Mouse (Mus musculus): Measurements from ENCODE around the gene Adcy7. TPM values are rescaled to one million over a fixed set of nuclear protein-coding genes. Genes with fewer than 3 reads are reported as not detected.

Gene Adcy7
- polyA plus RNA-seq, 2 experiments: 20.0 to 24.7 TPM

DNA sequence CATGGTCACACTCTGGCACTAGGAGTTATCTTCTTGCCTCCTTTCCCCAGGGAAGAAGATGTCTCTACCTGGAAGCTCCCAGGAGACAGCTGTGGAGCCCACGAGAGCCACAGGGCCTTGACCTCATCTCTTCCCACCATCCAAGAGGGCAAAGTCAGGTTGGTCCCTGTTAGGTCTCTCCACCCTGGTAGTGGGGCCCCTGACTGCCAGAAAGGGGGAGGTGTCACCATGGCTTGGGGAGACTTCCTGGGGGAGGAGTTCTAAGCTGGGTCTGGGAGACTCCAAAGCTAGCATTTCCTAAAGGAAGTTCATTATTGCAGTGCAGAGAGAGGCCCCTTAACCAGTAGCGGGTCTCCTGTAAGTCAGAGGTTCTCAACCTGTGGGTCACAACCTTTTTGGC lies 22.8 kb downstream of the Adcy7 start:
- Histone ChIP-seq H3K9me3 (ENCODE audit: control insufficient read depth, low read length) (no peaks in the 10 kb centered on the region), H3K36me3 (replicated peaks; ENCODE audit: control insufficient read depth, insufficient read depth, low read depth) (no peaks in the 10 kb centered on the region), H3K4me2 (ENCODE audit: low read depth) (peak overlapping the region; percentile 33), H3K4me1 (replicated peaks; ENCODE audit: control insufficient read depth in 2 of 2, insufficient read depth in 2 of 2, low read length in 1 of 2) (peaks cover 56 to 67% of the 10 kb centered on the region in 2 experiments), H3K4me3 (ENCODE audit: insufficient read depth in 1 of 2, low read depth in 2 of 2, low read length in 2 of 2) (peak overlapping the region; percentile 10 to 32; a peak in 3 of 4 replicates), H3K9ac (replicated peaks) (peak overlapping the region; percentile 10), H3K27me3 (ENCODE audit: control insufficient read depth, insufficient read depth, low read length) (no peaks in the 10 kb centered on the region), H3K27ac (peak overlapping the region; percentile 16)
- DNase-seq (ENCODE audit: low read depth in 3 of 3, low spot score in 3 of 3) (no peak), ATAC-seq (ENCODE audit: insufficient read depth) (no peak)
- 44% methylated on average over 2 of the region's 2 CpGs for WGBS (ENCODE audit: insufficient replicate concordance)
- TF ChIP-seq CTCF (IDR thresholded peaks at IDR 0.05; ENCODE audit: low read depth) (no peak), EP300 (IDR thresholded peaks at IDR 0.05; ENCODE audit: low read depth) (no peak)

GRCm38 (mm10) chr8:88297976-88298732 lies 26.0 kb downstream of the Adcy7 start:
- peak overlapping the region; percentile 42 for H3K9ac ChIP-seq (replicated peaks)
- DNase-seq (ENCODE audit: low read depth in 3 of 3, low spot score in 3 of 3) (peak; percentile 66 to 76 (median 67)), ATAC-seq (ENCODE audit: insufficient read depth) (peak; percentile 78)

DNA sequence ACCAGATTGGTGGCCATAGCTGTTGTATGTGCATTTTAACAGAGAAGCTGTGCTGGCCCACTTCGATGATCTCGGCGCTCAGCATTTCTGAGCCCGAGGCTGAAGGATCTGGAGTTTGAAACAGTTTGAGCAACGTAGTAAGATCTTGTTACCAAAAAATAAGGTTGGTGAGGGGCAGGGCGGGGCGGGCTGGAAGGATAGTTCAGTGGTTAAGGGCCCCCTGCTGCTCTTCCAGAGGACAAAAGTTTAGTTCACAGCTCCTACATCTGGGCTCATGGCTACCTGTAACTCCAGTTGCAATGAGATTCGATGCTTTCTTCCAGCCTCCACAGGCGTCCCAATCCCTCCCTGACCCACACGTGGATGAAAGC lies 26.5 kb downstream of the Adcy7 start:
- Histone ChIP-seq H3K27ac (peak overlapping the region; percentile 95), H3K27me3 (ENCODE audit: control insufficient read depth, insufficient read depth, low read length) (no peaks in the 10 kb centered on the region), H3K9ac (replicated peaks) (peak overlapping the region; percentile 95), H3K36me3 (replicated peaks; ENCODE audit: control insufficient read depth, insufficient read depth, low read depth) (no peaks in the 10 kb centered on the region), H3K4me3 (ENCODE audit: insufficient read depth in 1 of 2, low read depth in 2 of 2, low read length in 2 of 2) (no peak overlapping the region), H3K9me3 (ENCODE audit: control insufficient read depth, low read length) (no peaks in the 10 kb centered on the region), H3K4me1 (replicated peaks; ENCODE audit: control insufficient read depth in 2 of 2, insufficient read depth in 2 of 2, low read length in 1 of 2) (peaks cover 64 to 72% of the 10 kb centered on the region in 2 experiments), H3K4me2 (ENCODE audit: low read depth) (peak overlapping the region; percentile 97)
- TF ChIP-seq CTCF (IDR thresholded peaks at IDR 0.05; ENCODE audit: low read depth) (no peak), EP300 (IDR thresholded peaks at IDR 0.05; ENCODE audit: low read depth) (no peak)
- no peak for ATAC-seq (ENCODE audit: insufficient read depth)
- no peak for DNase-seq (ENCODE audit: low read depth in 3 of 3, low spot score in 3 of 3)
- WGBS (ENCODE audit: insufficient replicate concordance): 63% methylated on average over 10 of the region's 10 CpGs

More at GRCm38 (mm10) chr8:88297976-88298732, 26.0 kb downstream of the Adcy7 start:
- Histone ChIP-seq H3K4me2 (ENCODE audit: low read depth) (peak overlapping the region; percentile 97), H3K9me3 (ENCODE audit: control insufficient read depth, low read length) (no peaks in the 10 kb centered on the region), H3K4me3 (ENCODE audit: insufficient read depth in 1 of 2, low read depth in 2 of 2, low read length in 2 of 2) (peak overlapping the region in 1 of 2 experiments; percentile 6; a peak in 1 of 4 replicates), H3K36me3 (replicated peaks; ENCODE audit: control insufficient read depth, insufficient read depth, low read depth) (no peaks in the 10 kb centered on the region), H3K27ac (peak overlapping the region; percentile 95), H3K4me1 (replicated peaks; ENCODE audit: control insufficient read depth in 2 of 2, insufficient read depth in 2 of 2, low read length in 1 of 2) (peaks cover 64 to 72% of the 10 kb centered on the region in 2 experiments), H3K27me3 (ENCODE audit: control insufficient read depth, insufficient read depth, low read length) (no peaks in the 10 kb centered on the region)
- TF ChIP-seq EP300 (IDR thresholded peaks at IDR 0.05; ENCODE audit: low read depth): peak; percentile 37; the same call in 1 of the 2 replicates
- TF ChIP-seq CTCF (IDR thresholded peaks at IDR 0.05; ENCODE audit: low read depth): peak; percentile 33
- WGBS (ENCODE audit: insufficient replicate concordance): 9% methylated on average over 12 of the region's 12 CpGs

DNA sequence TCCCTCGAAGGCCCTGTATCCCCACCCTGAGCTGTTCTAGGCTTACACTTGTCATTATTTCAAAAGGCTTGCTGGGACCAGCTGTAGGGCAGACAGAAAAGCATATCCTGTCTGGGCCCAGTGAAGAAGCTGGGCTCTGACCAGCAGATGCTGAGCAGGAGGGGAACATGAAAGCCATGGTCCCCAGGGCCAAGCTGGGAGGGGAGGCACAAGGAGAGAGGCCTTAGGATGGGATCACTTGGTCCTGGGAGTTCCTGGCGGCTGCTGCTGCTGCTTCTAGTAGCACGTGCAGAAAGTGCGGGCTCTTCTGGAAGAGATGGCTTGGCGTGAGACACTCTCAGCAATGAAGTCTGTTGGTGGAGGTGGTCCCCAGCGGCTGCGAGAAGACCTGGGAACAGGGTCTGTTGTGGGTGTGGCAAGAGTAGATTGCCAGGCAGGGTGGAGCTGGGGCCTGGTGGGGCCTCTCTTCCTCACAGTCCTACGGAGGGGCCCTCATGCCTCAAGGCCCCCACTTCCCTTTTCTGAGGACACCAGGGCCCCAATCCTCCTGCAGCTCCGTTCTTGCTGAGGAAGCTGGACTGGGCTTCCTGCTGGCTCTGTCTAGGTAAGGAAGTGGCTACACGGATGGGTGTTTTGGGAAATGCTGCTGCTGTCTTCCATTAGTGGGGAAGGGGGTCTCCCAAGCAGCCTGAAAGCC lies 27.9 kb downstream of the Adcy7 start:
- no peaks in the 10 kb centered on the region for H3K27me3 ChIP-seq (ENCODE audit: control insufficient read depth, insufficient read depth, low read length)
- peak; percentile 48; the same call in 1 of the 2 replicates for TF ChIP-seq EP300 (IDR thresholded peaks at IDR 0.05; ENCODE audit: low read depth)
- TF ChIP-seq CTCF (IDR thresholded peaks at IDR 0.05; ENCODE audit: low read depth): no peak
- H3K9ac ChIP-seq (replicated peaks): peak overlapping the region; percentile 95
- ATAC-seq (ENCODE audit: insufficient read depth) (peak; percentile 82), DNase-seq (ENCODE audit: low read depth in 3 of 3, low spot score in 3 of 3) (peak in 2 of 3 experiments; percentile 54 to 64)
- WGBS (ENCODE audit: insufficient replicate concordance): 10% methylated on average over 10 of the region's 10 CpGs
- H3K36me3 ChIP-seq (replicated peaks; ENCODE audit: control insufficient read depth, insufficient read depth, low read depth): no peaks in the 10 kb centered on the region
- H3K9me3 ChIP-seq (ENCODE audit: control insufficient read depth, low read length): no peaks in the 10 kb centered on the region
- H3K4me3 ChIP-seq (ENCODE audit: insufficient read depth in 1 of 2, low read depth in 2 of 2, low read length in 2 of 2): peak overlapping the region; percentile 78 to 92
- H3K4me2 ChIP-seq (ENCODE audit: low read depth): peak overlapping the region; percentile 97
- peaks cover 55 to 62% of the 10 kb centered on the region in 2 experiments for H3K4me1 ChIP-seq (replicated peaks; ENCODE audit: control insufficient read depth in 2 of 2, insufficient read depth in 2 of 2, low read length in 1 of 2)
- H3K27ac ChIP-seq: peak overlapping the region; percentile 95

Data from liver, embryonic 14.5 days (tissue).